Mouse (Mus musculus) kidney, embryonic 16.5 days (tissue): Measurements from ENCODE around the gene Rai14. TPM values are rescaled to one million over a fixed set of nuclear protein-coding genes. Genes with fewer than 3 reads are reported as not detected.
"Not testable (repeated sequence)": the region's sequence is repeated elsewhere in the genome, so short reads cannot be mapped to it uniquely, and the experiment has no call there.

Source experiments
- ATAC-seq: fragments of 200-750 bp; cut with Nextera tagmentation; 2 replicates; pipeline ENCODE4 v1.8.0; 2017; ENCODE audit warnings: moderate TSS enrichment; ENCODE audit not compliant: low FRiP score, low TSS enrichment
- H3K27ac ChIP-seq: fragments of 300-500 bp; sonication (generic); 2 replicates; pipeline ENCODE4 v1.5.1; 2014; ENCODE audit warnings: low read length
- H3K27me3 ChIP-seq: fragments of 300-500 bp; sonication (generic); 2 replicates; pipeline ENCODE4 v1.6.1; 2014; ENCODE audit warnings: low read length, control low read depth, mixed read lengths; ENCODE audit not compliant: insufficient read depth
- H3K36me3 ChIP-seq: fragments of 300-500 bp; sonication (generic); 2 replicates; pipeline ENCODE4 v1.6.1; 2014; ENCODE audit warnings: low read length, control low read depth, mixed read lengths; ENCODE audit not compliant: insufficient read depth
- H3K4me1 ChIP-seq: fragments of 300-500 bp; sonication (generic); 2 replicates; pipeline ENCODE4 v1.6.1; 2014; ENCODE audit warnings: low read length, control low read depth, mixed read lengths; ENCODE audit not compliant: insufficient read depth
- H3K4me2 ChIP-seq: fragments of 300-500 bp; sonication (generic); replicated peaks from 2 replicates; pipeline ENCODE4 v1.6.1; 2014; ENCODE audit warnings: low read depth, low read length
- H3K4me3 ChIP-seq: fragments of 300-500 bp; sonication (generic); 2 replicates; pipeline ENCODE4 v1.5.1; 2014; ENCODE audit warnings: mild to moderate bottlenecking, low read length
- H3K9ac ChIP-seq: fragments of 300-500 bp; sonication (generic); replicated peaks from 2 replicates; pipeline ENCODE4 v1.6.1; 2014; ENCODE audit warnings: low read length
- H3K9me3 ChIP-seq: fragments of 300-500 bp; sonication (generic); 2 replicates; pipeline ENCODE4 v1.6.1; 2016; ENCODE audit warnings: low read length, control low read depth
- WGBS: fragments of 180-500 bp; shearing (Covaris S2); extraction: QIAGEN DNeasy Blood & Tissue Kit; methylation state at CpG from one replicate; pipeline ENCODE4 v1.1.7; 2014; 5-methylcytosine and 5-hydroxymethylcytosine counted together
- polyA plus RNA-seq: library from polyadenylated mRNA; unstranded; fragments of >200 nt; fragmentation: Nextera tagmentation; extraction: Ambion mirVana; gene quantifications from 2 replicates; pipeline ENCODE4 v1.2.1, GENCODE M21; 2015

The Rai14 gene
- polyA plus RNA-seq, 1 experiment from 2014 or later, result 60.6 TPM

- Histone ChIP-seq H3K27me3 (no peaks in the 10 kb centered on the region), H3K4me2 (no peak within 1 kb of the TSS), H3K27ac (no peak within 1 kb of the TSS), H3K4me3 (no peak within 1 kb of the TSS), H3K9ac (no peak within 1 kb of the TSS), H3K36me3 (no peaks in the 10 kb centered on the region), H3K4me1 (no peaks in the 10 kb centered on the region), H3K9me3 (no peaks in the 10 kb centered on the region)
- WGBS, result 91% methylated on average over 13 of the region's 13 CpGs
- ATAC-seq, result no peak
Observed at GRCm38 (mm10) chr15:10558465-10558864, 156.0 kb downstream of the Rai14 start, which contains the start of gene Ttc23l. Ttc23l (minus strand) TSS chr15:10558668.

GRCm38 (mm10) chr15:10554336-10554735 lies 160.1 kb downstream of the Rai14 start:
- no peak for ATAC-seq
- Histone ChIP-seq H3K9me3 (no peaks in the 10 kb centered on the region), H3K27ac (no peak overlapping the region), H3K4me3 (no peak overlapping the region), H3K4me2 (no peak overlapping the region), H3K9ac (no peak overlapping the region), H3K36me3 (no peaks in the 10 kb centered on the region), H3K27me3 (no peaks in the 10 kb centered on the region), H3K4me1 (no peaks in the 10 kb centered on the region)

- Histone ChIP-seq H3K4me2 (no peak overlapping the region), H3K4me3 (no peak overlapping the region), H3K4me1 (no peaks in the 10 kb centered on the region), H3K27ac (no peak overlapping the region), H3K36me3 (no peaks in the 10 kb centered on the region), H3K9ac (no peak overlapping the region), H3K9me3 (no peaks in the 10 kb centered on the region), H3K27me3 (no peaks in the 10 kb centered on the region)
- no peak for ATAC-seq
- 68% methylated on average over 16 of the region's 16 CpGs for WGBS
Observed at GRCm38 (mm10) chr15:10540271-10541088, 173.9 kb downstream of the Rai14 start.

GRCm38 (mm10) chr15:10535969-10536368 lies 178.5 kb downstream of the Rai14 start:
- H3K27me3 ChIP-seq, result no peaks in the 10 kb centered on the region
- WGBS, result 89% methylated on average over 7 of the region's 7 CpGs
- no peak overlapping the region for H3K9ac ChIP-seq
- no peak overlapping the region for H3K27ac ChIP-seq
- H3K4me2 ChIP-seq, result no peak overlapping the region
- H3K9me3 ChIP-seq, result no peaks in the 10 kb centered on the region
- H3K4me1 ChIP-seq, result no peaks in the 10 kb centered on the region
- no peak for ATAC-seq
- no peak overlapping the region for H3K4me3 ChIP-seq
- H3K36me3 ChIP-seq, result no peaks in the 10 kb centered on the region

GRCm38 (mm10) chr15:10534591-10534990 lies 179.8 kb downstream of the Rai14 start:
- Histone ChIP-seq H3K4me3 (no peak overlapping the region), H3K9me3 (no peaks in the 10 kb centered on the region), H3K4me1 (no peaks in the 10 kb centered on the region), H3K9ac (no peak overlapping the region), H3K27ac (no peak overlapping the region), H3K4me2 (no peak overlapping the region), H3K36me3 (no peaks in the 10 kb centered on the region), H3K27me3 (no peaks in the 10 kb centered on the region)
- ATAC-seq, result no peak
- 86% methylated on average over 5 of the region's 5 CpGs for WGBS

- ATAC-seq, H3K36me3 ChIP-seq, H3K4me1 ChIP-seq, H3K4me3 ChIP-seq, H3K27me3 ChIP-seq, H3K4me2 ChIP-seq, H3K9ac ChIP-seq, H3K9me3 ChIP-seq, H3K27ac ChIP-seq: not testable (repeated sequence)
- WGBS, result 84% methylated on average over 10 of the region's 10 CpGs
Observed at GRCm38 (mm10) chr15:10533361-10533760, 181.1 kb downstream of the Rai14 start.

- WGBS, result 88% methylated on average over 4 of the region's 4 CpGs
Observed at GRCm38 (mm10) chr15:10531352-10531751, 183.1 kb downstream of the Rai14 start.

GRCm38 (mm10) chr15:10525896-10526295 lies 188.5 kb downstream of the Rai14 start:
- H3K4me2 ChIP-seq, result no peak overlapping the region
- H3K27me3 ChIP-seq, result no peaks in the 10 kb centered on the region; the same call in 1 of the 2 replicates
- no peak for ATAC-seq
- no peak overlapping the region for H3K4me3 ChIP-seq
- no peak overlapping the region for H3K9ac ChIP-seq
- 79% methylated on average over 1 of the region's 1 CpGs for WGBS
- H3K4me1 ChIP-seq, result no peaks in the 10 kb centered on the region
- no peaks in the 10 kb centered on the region for H3K36me3 ChIP-seq
- no peak overlapping the region for H3K27ac ChIP-seq
- no peaks in the 10 kb centered on the region for H3K9me3 ChIP-seq

More at GRCm38 (mm10) chr15:10531352-10531751, 183.1 kb downstream of the Rai14 start:
- no peaks in the 10 kb centered on the region for H3K27me3 ChIP-seq
- H3K36me3 ChIP-seq, result no peaks in the 10 kb centered on the region
- no peak overlapping the region for H3K9ac ChIP-seq
- no peak for ATAC-seq
- no peaks in the 10 kb centered on the region for H3K4me1 ChIP-seq
- no peak overlapping the region for H3K4me3 ChIP-seq
- no peak overlapping the region for H3K4me2 ChIP-seq
- no peaks in the 10 kb centered on the region for H3K9me3 ChIP-seq
- H3K27ac ChIP-seq, result no peak overlapping the region
